Mouse (Mus musculus): ENCODE data around the gene Gm27179. TPM values are rescaled to one million over a fixed set of nuclear protein-coding genes. Genes with fewer than 3 reads are reported as not detected.
"Not testable (repeated sequence)": the region's sequence is repeated elsewhere in the genome, so short reads cannot be mapped to it uniquely, and the experiment has no call there.

Gene Gm27179
- total RNA-seq, 2 experiments from 2014 or later, result not detected

DNA sequence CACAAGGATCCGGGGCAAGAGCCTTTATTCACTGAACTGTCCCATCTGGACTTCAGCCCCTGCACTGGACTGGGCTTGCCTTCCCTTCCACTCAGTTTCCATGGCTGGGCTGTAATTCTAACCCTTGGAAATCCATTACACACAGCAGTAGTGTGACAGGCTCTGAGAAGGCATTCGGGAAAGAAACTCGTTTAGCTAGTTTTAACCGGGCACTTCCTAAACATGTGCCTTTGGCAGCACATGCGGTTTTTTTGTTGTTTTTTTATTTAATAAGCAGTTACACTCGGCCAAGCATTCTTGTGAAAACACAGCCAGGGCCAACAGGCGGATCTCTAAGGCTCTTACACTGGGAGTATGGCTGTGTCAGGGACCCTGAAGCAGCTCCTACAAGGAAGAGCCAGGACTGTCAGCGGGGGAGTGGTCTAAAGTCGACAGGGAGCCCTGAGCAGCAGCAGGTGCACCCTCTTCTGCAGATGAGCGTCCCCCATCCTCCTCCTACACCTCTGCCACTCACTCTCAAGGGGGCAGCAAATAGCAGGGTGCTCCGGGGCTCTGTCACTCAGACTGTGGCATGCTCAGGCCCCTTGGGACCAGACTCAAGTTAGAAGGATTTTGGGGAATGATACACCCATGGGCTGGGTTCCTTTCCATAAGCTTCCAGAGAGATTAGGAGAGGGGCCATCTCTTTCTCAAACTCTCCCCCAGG, 38.3 kb downstream of the Gm27179 start:
- DNase-seq; intact Hi-C loops (cut with DNase I): not testable (repeated sequence)

DNA sequence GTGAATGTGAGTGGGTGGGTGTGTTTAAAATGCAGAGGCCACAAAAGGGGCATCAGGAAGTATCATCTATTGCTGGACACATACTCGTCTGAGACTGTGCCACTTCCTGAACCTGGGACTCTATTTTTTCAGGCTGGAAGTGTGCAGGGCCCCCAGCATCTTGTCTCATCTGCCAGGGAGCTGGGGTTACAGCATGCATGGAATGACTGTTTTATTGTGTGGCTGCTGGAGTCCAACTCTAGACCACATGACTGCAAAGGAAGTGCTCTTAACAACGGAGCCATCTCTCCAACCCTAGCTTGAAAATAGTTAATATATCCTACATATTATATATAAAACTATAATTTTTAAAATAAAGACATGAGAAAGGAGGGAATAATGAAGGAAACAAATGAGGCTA, 39.0 kb downstream of the Gm27179 start:
- intact Hi-C loops (cut with DNase I); DNase-seq: not testable (repeated sequence)

GRCm38 (mm10) chr14:69470122-69470708, 42.1 kb downstream of the Gm27179 start:
- intact Hi-C loops (cut with DNase I); DNase-seq: not testable (repeated sequence)

DNA sequence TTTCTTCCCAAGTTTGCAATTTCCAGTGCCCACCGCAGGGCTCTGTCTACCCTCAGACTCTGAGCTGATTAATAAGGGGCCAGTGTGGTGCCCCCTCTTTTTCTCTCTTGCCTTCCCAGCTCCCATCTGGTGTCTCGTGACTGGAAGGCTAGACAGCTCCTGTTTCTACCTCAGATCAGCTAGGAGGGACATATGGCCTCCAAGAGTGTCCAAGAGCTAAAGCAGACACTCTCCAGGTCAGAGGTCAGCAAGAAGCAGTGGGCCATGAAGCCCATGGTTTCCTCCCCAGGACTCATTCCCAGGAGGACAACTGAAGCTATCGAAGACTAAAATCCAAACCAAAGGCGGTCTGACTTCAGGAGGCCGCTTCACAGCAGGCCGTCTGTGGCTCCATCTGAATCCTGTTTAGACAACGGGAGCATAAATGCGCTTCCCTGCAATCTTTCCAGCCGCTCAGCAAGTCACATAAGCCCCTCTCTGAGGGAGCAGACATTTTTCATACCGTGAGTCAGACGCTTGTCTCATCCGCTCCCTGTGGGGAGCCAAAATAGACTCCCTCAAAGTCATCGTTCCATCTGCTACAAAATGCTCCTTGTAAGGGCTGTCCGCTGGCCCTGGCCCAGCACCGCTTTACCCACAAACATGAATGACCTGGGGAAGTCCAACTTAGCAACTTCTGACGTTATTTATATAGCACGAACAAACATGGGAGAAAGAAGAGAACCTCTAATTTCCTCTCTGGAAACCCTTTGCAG, 44.6 kb downstream of the Gm27179 start:
- DNase-seq; intact Hi-C loops (cut with DNase I): not testable (repeated sequence)

DNA sequence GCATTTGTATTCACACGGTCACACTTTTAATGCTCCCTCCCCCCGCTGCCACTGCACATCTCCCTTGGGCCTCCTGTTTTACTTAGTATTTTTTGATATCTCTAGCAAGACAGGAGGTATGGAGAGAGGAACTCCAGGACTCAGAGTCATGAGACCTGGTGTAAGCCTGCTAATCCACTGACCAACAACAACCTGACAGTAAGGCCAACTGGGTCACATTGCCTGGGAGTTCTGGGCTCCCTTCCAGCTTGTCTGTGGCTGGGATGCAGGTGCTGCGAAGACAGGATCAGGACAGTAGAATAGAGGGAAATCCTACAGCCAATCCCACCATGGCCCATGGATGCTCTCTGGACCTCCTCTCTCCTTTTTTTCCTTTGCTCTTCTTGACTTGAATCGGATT, 47.9 kb downstream of the Gm27179 start:
- intact Hi-C loops (cut with DNase I); DNase-seq: not testable (repeated sequence)

Other genes starting within 250 kb of the Gm27179 start
- not detected for gene Synb, start 218.2 kb downstream of the Gm27179 start, total RNA-seq (2021)
- 1 to 10 TPM; 1.6 to 2.2 TPM for gene Gm16867, start 9.2 kb downstream of the Gm27179 start, total RNA-seq (2021)
- 10 to 100 TPM; 32.9 to 33.1 TPM for gene Entpd4b, start 42.9 kb upstream of the Gm27179 start, total RNA-seq (2021)